Mouse (Mus musculus): ENCODE data around the gene Pbx3. TPM values are rescaled to one million over a fixed set of nuclear protein-coding genes. Genes with fewer than 3 reads are reported as not detected.

Gene Pbx3
- polyA plus RNA-seq, 1 experiment from 2014 or later: 21.3 TPM

GRCm38 (mm10) chr2:34279726-34280125 is 93.2 kb downstream of the Pbx3 start:
- TF ChIP-seq CTCF (IDR thresholded peaks at IDR 0.05; ENCODE audit: low read depth): no peak
- no peak overlapping the region for H3K9ac ChIP-seq (ENCODE audit: low read depth, low read length)
- H3K4me2 ChIP-seq (ENCODE audit: low read length): no peak overlapping the region
- no peaks in the 10 kb centered on the region for H3K36me3 ChIP-seq (ENCODE audit: insufficient read depth, low read length)
- ATAC-seq (replicated peaks; ENCODE audit: low FRiP score, low read depth): no peak
- no peak overlapping the region for H3K4me3 ChIP-seq (replicated peaks; ENCODE audit: low read depth, low read length)
- 74% methylated on average over 6 of the region's 6 CpGs for WGBS
- H3K4me1 ChIP-seq (replicated peaks; ENCODE audit: insufficient read depth, low read length): no peaks in the 10 kb centered on the region
- DNase-seq (ENCODE audit: low spot score): no peak
- H3K9me3 ChIP-seq (replicated peaks; ENCODE audit: low read length): no peaks in the 10 kb centered on the region
- no peak overlapping the region for H3K27ac ChIP-seq
- H3K27me3 ChIP-seq (ENCODE audit: insufficient read depth, low read length): no peaks in the 10 kb centered on the region

GRCm38 (mm10) chr2:34275630-34276193 is 97.2 kb downstream of the Pbx3 start:
- Histone ChIP-seq H3K9ac (ENCODE audit: low read depth, low read length) (no peak overlapping the region), H3K4me2 (ENCODE audit: low read length) (no peak overlapping the region), H3K27me3 (ENCODE audit: insufficient read depth, low read length) (no peaks in the 10 kb centered on the region), H3K4me1 (replicated peaks; ENCODE audit: insufficient read depth, low read length) (no peaks in the 10 kb centered on the region), H3K27ac (no peak overlapping the region), H3K9me3 (replicated peaks; ENCODE audit: low read length) (no peaks in the 10 kb centered on the region), H3K36me3 (ENCODE audit: insufficient read depth, low read length) (no peaks in the 10 kb centered on the region), H3K4me3 (replicated peaks; ENCODE audit: low read depth, low read length) (no peak overlapping the region)
- WGBS: 82% methylated on average over 10 of the region's 10 CpGs
- DNase-seq (ENCODE audit: low spot score) (no peak), ATAC-seq (replicated peaks; ENCODE audit: low FRiP score, low read depth) (no peak)
- TF ChIP-seq CTCF (IDR thresholded peaks at IDR 0.05; ENCODE audit: low read depth): no peak

GRCm38 (mm10) chr2:34262046-34262445 is 110.9 kb downstream of the Pbx3 start:
- H3K4me1 ChIP-seq (replicated peaks; ENCODE audit: insufficient read depth, low read length): no peaks in the 10 kb centered on the region
- ATAC-seq (replicated peaks; ENCODE audit: low FRiP score, low read depth): no peak
- H3K9ac ChIP-seq (ENCODE audit: low read depth, low read length): no peak overlapping the region
- no peak overlapping the region for H3K27ac ChIP-seq
- H3K27me3 ChIP-seq (ENCODE audit: insufficient read depth, low read length): no peaks in the 10 kb centered on the region
- no peak for DNase-seq (ENCODE audit: low spot score)
- no peak for TF ChIP-seq CTCF (IDR thresholded peaks at IDR 0.05; ENCODE audit: low read depth)
- no peak overlapping the region for H3K4me3 ChIP-seq (replicated peaks; ENCODE audit: low read depth, low read length)
- H3K9me3 ChIP-seq (replicated peaks; ENCODE audit: low read length): no peaks in the 10 kb centered on the region
- no peaks in the 10 kb centered on the region for H3K36me3 ChIP-seq (ENCODE audit: insufficient read depth, low read length)
- no peak overlapping the region for H3K4me2 ChIP-seq (ENCODE audit: low read length)

GRCm38 (mm10) chr2:34260653-34261076 is 112.3 kb downstream of the Pbx3 start:
- no peak for ATAC-seq (replicated peaks; ENCODE audit: low FRiP score, low read depth)
- Histone ChIP-seq H3K27ac (no peak overlapping the region), H3K9me3 (replicated peaks; ENCODE audit: low read length) (no peaks in the 10 kb centered on the region), H3K9ac (ENCODE audit: low read depth, low read length) (no peak overlapping the region), H3K4me2 (ENCODE audit: low read length) (no peak overlapping the region), H3K4me1 (replicated peaks; ENCODE audit: insufficient read depth, low read length) (no peaks in the 10 kb centered on the region), H3K27me3 (ENCODE audit: insufficient read depth, low read length) (no peaks in the 10 kb centered on the region), H3K36me3 (ENCODE audit: insufficient read depth, low read length) (no peaks in the 10 kb centered on the region), H3K4me3 (replicated peaks; ENCODE audit: low read depth, low read length) (no peak overlapping the region)
- no peak for TF ChIP-seq CTCF (IDR thresholded peaks at IDR 0.05; ENCODE audit: low read depth)
- no peak for DNase-seq (ENCODE audit: low spot score)
- whole genome bisulfite sequencing: 65% methylated on average over 4 of the region's 4 CpGs

- no peaks in the 10 kb centered on the region for H3K4me1 ChIP-seq (replicated peaks; ENCODE audit: insufficient read depth, low read length)
- no peak overlapping the region for H3K4me2 ChIP-seq (ENCODE audit: low read length)
- H3K27ac ChIP-seq: no peak overlapping the region
- H3K9me3 ChIP-seq (replicated peaks; ENCODE audit: low read length): no peaks in the 10 kb centered on the region
- no peak for ATAC-seq (replicated peaks; ENCODE audit: low FRiP score, low read depth)
- H3K36me3 ChIP-seq (ENCODE audit: insufficient read depth, low read length): no peaks in the 10 kb centered on the region
- TF ChIP-seq CTCF (IDR thresholded peaks at IDR 0.05; ENCODE audit: low read depth): no peak
- no peaks in the 10 kb centered on the region for H3K27me3 ChIP-seq (ENCODE audit: insufficient read depth, low read length)
- H3K9ac ChIP-seq (ENCODE audit: low read depth, low read length): no peak overlapping the region
- no peak overlapping the region for H3K4me3 ChIP-seq (replicated peaks; ENCODE audit: low read depth, low read length)
- WGBS: 75% methylated on average over 2 of the region's 2 CpGs
- DNase-seq (ENCODE audit: low spot score): no peak
Observed at GRCm38 (mm10) chr2:34258256-34258655, 114.7 kb downstream of the Pbx3 start.

GRCm38 (mm10) chr2:34257611-34258010 is 115.3 kb downstream of the Pbx3 start:
- TF ChIP-seq CTCF (IDR thresholded peaks at IDR 0.05; ENCODE audit: low read depth): no peak
- Histone ChIP-seq H3K27ac (no peak overlapping the region), H3K4me3 (replicated peaks; ENCODE audit: low read depth, low read length) (no peak overlapping the region), H3K9ac (ENCODE audit: low read depth, low read length) (no peak overlapping the region), H3K27me3 (ENCODE audit: insufficient read depth, low read length) (no peaks in the 10 kb centered on the region), H3K36me3 (ENCODE audit: insufficient read depth, low read length) (no peaks in the 10 kb centered on the region), H3K9me3 (replicated peaks; ENCODE audit: low read length) (no peaks in the 10 kb centered on the region), H3K4me2 (ENCODE audit: low read length) (no peak overlapping the region), H3K4me1 (replicated peaks; ENCODE audit: insufficient read depth, low read length) (no peaks in the 10 kb centered on the region)
- DNase-seq (ENCODE audit: low spot score) (peak; percentile 29), ATAC-seq (replicated peaks; ENCODE audit: low FRiP score, low read depth) (no peak)
- WGBS: 65% methylated on average over 2 of the region's 2 CpGs

GRCm38 (mm10) chr2:34256000-34256553 is 116.9 kb downstream of the Pbx3 start:
- ATAC-seq (replicated peaks; ENCODE audit: low FRiP score, low read depth): no peak
- H3K27ac ChIP-seq: no peak overlapping the region
- H3K4me2 ChIP-seq (ENCODE audit: low read length): no peak overlapping the region
- H3K4me1 ChIP-seq (replicated peaks; ENCODE audit: insufficient read depth, low read length): no peaks in the 10 kb centered on the region
- H3K9me3 ChIP-seq (replicated peaks; ENCODE audit: low read length): no peaks in the 10 kb centered on the region
- no peak for TF ChIP-seq CTCF (IDR thresholded peaks at IDR 0.05; ENCODE audit: low read depth)
- WGBS: 60% methylated on average over 6 of the region's 6 CpGs
- no peaks in the 10 kb centered on the region for H3K27me3 ChIP-seq (ENCODE audit: insufficient read depth, low read length)
- H3K9ac ChIP-seq (ENCODE audit: low read depth, low read length): no peak overlapping the region
- peak; percentile 27 for DNase-seq (ENCODE audit: low spot score)
- no peaks in the 10 kb centered on the region for H3K36me3 ChIP-seq (ENCODE audit: insufficient read depth, low read length)
- H3K4me3 ChIP-seq (replicated peaks; ENCODE audit: low read depth, low read length): no peak overlapping the region
